Mouse (Mus musculus) limb, embryonic 12.5 days (tissue): ENCODE measurements around the gene Olfr1225. TPM values are rescaled to one million over a fixed set of nuclear protein-coding genes. Genes with fewer than 3 reads are reported as not detected.
"Not testable (repeated sequence)": the region's sequence is repeated elsewhere in the genome, so short reads cannot be mapped to it uniquely, and the experiment has no call there.

Source experiments
- ATAC-seq: fragments of 200-750 bp; cut with Nextera tagmentation; 2 replicates; pipeline ENCODE4 v1.8.0; 2017; ENCODE audit warnings: low read depth, moderate TSS enrichment; ENCODE audit not compliant: insufficient number of reproducible peaks, insufficient read depth, low FRiP score, low TSS enrichment
- H3K27ac ChIP-seq: fragments of 300-500 bp; sonication (generic); 2 replicates; pipeline ENCODE4 v1.5.1; 2016; ENCODE audit warnings: mild to moderate bottlenecking, moderate library complexity
- H3K27me3 ChIP-seq: fragments of 300-500 bp; sonication (generic); 2 replicates; pipeline ENCODE4 v1.6.1; 2016; ENCODE audit warnings: mild to moderate bottlenecking, moderate library complexity
- H3K36me3 ChIP-seq: fragments of 300-500 bp; sonication (generic); 2 replicates; pipeline ENCODE4 v1.6.1; 2016; ENCODE audit warnings: mild to moderate bottlenecking, moderate library complexity
- H3K4me1 ChIP-seq: fragments of 300-500 bp; sonication (generic); replicated peaks from 2 replicates; pipeline ENCODE4 v1.6.1; 2016
- H3K4me2 ChIP-seq: fragments of 300-500 bp; sonication (generic); 2 replicates; pipeline ENCODE4 v1.6.1; 2016; ENCODE audit warnings: mild to moderate bottlenecking, moderate library complexity
- H3K4me3 ChIP-seq: fragments of 300-500 bp; sonication (generic); replicated peaks from 2 replicates; pipeline ENCODE4 v1.5.1; 2016; ENCODE audit warnings: mild to moderate bottlenecking
- H3K9ac ChIP-seq: fragments of 300-500 bp; sonication (generic); replicated peaks from 2 replicates; pipeline ENCODE4 v1.6.1; 2016; ENCODE audit warnings: mild to moderate bottlenecking, moderate library complexity
- H3K9me3 ChIP-seq: fragments of 300-500 bp; sonication (generic); 2 replicates; pipeline ENCODE4 v1.6.1; 2016; ENCODE audit warnings: mild to moderate bottlenecking, moderate library complexity
- WGBS: fragments of 180-500 bp; shearing (Covaris S2); methylation state at CpG from one replicate; pipeline ENCODE4 v1.1.7; 2016; 5-methylcytosine and 5-hydroxymethylcytosine counted together
- polyA plus RNA-seq: library from polyadenylated mRNA; unstranded; fragments of >200 nt; fragmentation: Nextera tagmentation; extraction: Ambion mirVana; gene quantifications from 2 replicates; pipeline ENCODE4 v1.2.1, GENCODE M21; 2016

Olfr1225 gene
- not detected in 2 replicates for polyA plus RNA-seq

DNA sequence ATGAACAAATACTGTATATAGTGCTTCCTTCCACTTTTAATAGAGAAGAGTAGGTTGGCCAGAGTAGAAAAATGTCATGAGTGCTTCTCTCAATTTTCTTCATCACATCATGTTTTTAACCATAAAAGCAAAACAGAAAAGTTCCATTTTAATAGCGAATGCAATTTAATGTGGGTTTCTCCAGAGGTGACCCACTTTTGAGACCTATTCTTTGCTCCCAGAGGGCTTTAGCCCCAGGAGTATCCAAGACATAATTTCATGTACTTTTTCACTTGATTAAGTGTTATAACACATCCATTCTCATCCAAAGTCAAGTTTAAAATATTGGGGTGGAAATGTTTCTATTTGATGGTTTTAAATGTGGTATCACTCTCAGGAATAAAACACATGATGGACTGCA, at the start of gene Olfr1225:
Olfr1225 (minus strand) TSS at position 101 of the 400 bp plus-strand sequence.
- Histone ChIP-seq H3K4me2 (no peak within 1 kb of the TSS), H3K4me1 (no peaks in the 10 kb centered on the region), H3K36me3 (no peaks in the 10 kb centered on the region), H3K27ac (no peak within 1 kb of the TSS), H3K4me3 (no peak within 1 kb of the TSS), H3K27me3 (no peaks in the 10 kb centered on the region), H3K9me3 (no peaks in the 10 kb centered on the region), H3K9ac (no peak within 1 kb of the TSS)
- WGBS: 90% methylated on average over 1 of the region's 1 CpGs
- no peak for ATAC-seq

DNA sequence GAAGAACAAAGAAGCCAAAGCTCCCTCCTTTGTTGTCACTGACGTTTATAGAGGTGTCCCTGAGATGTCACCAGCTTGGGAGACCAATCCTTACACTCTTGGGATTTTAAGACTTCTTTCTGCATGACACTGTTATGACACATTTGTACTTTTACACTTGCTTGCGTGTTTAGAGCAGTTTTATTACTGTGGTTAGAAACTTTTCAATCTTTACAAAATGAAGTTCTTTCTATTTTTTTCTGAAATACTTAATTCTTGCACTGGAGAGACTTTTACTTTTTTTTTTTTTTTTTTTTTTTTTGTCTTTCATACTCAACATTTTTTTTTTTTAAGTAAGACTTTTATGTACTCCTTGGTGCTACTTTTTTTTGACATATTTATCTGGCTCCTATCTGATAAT, 25.5 kb upstream of the Olfr1225 start, which contains the start of gene Olfr1226:
Olfr1226 (minus strand) TSS at position 101 of the 400 bp plus-strand sequence.
- no peaks in the 10 kb centered on the region for H3K36me3 ChIP-seq
- H3K4me3 ChIP-seq: no peak within 1 kb of the TSS
- H3K4me2 ChIP-seq: no peak within 1 kb of the TSS
- WGBS: 66% methylated on average over 2 of the region's 2 CpGs
- H3K27me3 ChIP-seq: no peaks in the 10 kb centered on the region
- no peak within 1 kb of the TSS for H3K9ac ChIP-seq
- ATAC-seq: no peak
- no peak within 1 kb of the TSS for H3K27ac ChIP-seq
- no peaks in the 10 kb centered on the region for H3K9me3 ChIP-seq
- H3K4me1 ChIP-seq: no peaks in the 10 kb centered on the region

DNA sequence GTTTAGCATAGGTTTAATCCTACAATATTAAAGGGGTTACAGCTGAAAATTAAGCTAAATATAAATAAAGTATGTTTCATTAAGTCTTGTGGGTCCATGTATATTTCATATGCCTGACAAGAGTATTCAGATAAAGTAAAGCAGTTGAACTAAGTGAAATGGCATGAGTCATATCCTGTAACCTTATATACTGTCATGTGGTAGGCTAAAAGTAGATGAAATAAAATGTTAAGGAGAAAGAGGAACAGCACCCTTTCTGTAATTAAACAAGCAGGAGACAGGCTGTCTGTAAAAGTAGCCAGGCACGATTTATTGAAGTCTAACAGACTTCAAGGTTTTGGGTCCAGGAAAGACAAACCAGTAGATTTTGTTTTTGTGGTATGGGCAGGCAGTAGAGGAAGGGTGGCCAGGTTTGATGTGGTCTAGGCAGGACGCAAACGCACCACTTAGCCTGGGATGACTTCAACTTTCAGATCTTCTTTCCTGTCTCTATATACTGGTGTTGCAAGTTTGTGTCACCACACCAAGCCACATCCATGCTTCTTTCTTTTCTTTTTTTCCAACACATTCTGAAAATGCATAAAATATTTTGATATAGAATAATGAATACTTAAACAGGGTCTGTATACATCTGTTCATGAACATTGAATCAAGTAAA, 22.0 kb upstream of the Olfr1225 start:
- no peaks in the 10 kb centered on the region for H3K36me3 ChIP-seq
- ATAC-seq: no peak
- no peak overlapping the region for H3K4me2 ChIP-seq
- no peak overlapping the region for H3K27ac ChIP-seq
- H3K9me3 ChIP-seq: no peaks in the 10 kb centered on the region
- H3K27me3 ChIP-seq: no peaks in the 10 kb centered on the region
- no peaks in the 10 kb centered on the region for H3K4me1 ChIP-seq
- 76% methylated on average over 3 of the region's 3 CpGs for WGBS
- no peak overlapping the region for H3K4me3 ChIP-seq
- H3K9ac ChIP-seq: no peak overlapping the region

DNA sequence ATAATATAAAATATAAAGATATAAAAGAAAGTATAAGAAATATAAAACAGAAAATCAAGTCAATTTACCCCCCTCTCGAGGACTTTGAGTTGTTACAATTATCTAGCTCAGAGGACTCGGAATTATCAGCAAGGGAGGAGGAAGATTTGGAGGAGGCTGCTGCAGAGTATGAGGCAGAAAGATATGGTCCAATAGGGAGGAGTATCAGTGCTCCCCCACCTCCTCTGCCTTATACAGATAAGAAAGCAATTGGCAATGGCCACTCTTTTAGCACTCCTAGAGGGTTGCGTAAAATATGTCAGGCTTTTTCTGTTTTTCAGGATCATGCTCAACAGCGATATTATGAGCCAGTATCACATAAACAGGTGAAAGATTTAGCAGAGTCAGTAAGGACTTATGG, 9.8 kb downstream of the Olfr1225 start:
- not testable (repeated sequence) for H3K9me3 ChIP-seq, H3K4me2 ChIP-seq, H3K27me3 ChIP-seq, H3K4me1 ChIP-seq, H3K9ac ChIP-seq, ATAC-seq, H3K4me3 ChIP-seq, H3K36me3 ChIP-seq, H3K27ac ChIP-seq
- 91% methylated on average over 4 of the region's 4 CpGs for WGBS

DNA sequence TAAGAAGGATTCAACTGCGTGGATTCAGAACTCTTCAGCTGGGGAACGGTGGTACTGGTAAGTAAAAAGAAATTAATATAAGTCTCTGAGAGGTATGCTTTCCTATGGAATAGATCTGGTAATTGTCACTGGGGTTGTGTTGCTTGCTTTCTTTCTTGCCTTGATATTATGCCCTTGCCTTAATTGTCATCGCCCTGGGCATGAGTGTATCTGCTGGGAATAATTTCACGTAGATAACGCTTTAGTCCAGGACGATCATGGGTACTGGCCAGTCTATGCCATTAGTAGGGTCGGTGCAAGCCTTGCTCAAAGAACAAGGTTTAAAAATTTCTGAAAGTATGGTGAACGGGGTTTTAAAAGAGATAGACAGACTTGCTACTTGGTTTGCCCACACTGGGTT, 10.5 kb downstream of the Olfr1225 start, which contains the start of gene Olfr1224-ps1:
Olfr1224-ps1 (minus strand) TSS at position 101 of the 400 bp plus-strand sequence.
- WGBS: 93% methylated on average over 8 of the region's 8 CpGs
- not testable (repeated sequence) for H3K4me3 ChIP-seq, H3K27ac ChIP-seq, H3K4me2 ChIP-seq, H3K27me3 ChIP-seq, ATAC-seq, H3K4me1 ChIP-seq, H3K9ac ChIP-seq, H3K9me3 ChIP-seq, H3K36me3 ChIP-seq

DNA sequence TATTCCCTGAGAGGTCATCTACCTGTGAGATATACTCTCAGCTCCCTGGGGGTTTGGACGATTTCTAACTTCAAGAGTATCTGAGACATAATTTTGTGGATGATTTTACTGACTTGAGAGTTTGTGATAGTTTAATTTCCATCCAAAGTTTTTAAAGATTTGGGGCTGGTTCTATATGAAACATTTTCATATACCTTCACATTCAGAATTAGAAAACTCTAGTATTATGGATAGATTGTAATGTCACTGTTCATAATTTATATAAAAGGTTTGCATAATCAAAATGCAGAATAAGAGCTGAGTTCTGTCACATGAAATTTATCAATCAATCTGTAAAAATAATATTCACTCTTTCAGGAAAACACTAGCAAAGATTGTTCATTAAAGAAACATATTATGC, 23.0 kb downstream of the Olfr1225 start, which contains the start of gene Olfr1223:
Olfr1223 (minus strand) TSS at position 101 of the 400 bp plus-strand sequence.
- no peak within 1 kb of the TSS for H3K4me3 ChIP-seq
- no peaks in the 10 kb centered on the region for H3K9me3 ChIP-seq
- ATAC-seq: no peak
- no peak within 1 kb of the TSS for H3K27ac ChIP-seq
- 69% methylated on average over 1 of the region's 1 CpGs for WGBS
- no peak within 1 kb of the TSS for H3K4me2 ChIP-seq
- H3K36me3 ChIP-seq: no peaks in the 10 kb centered on the region
- no peak within 1 kb of the TSS for H3K9ac ChIP-seq
- H3K4me1 ChIP-seq: no peaks in the 10 kb centered on the region
- H3K27me3 ChIP-seq: no peaks in the 10 kb centered on the region

DNA sequence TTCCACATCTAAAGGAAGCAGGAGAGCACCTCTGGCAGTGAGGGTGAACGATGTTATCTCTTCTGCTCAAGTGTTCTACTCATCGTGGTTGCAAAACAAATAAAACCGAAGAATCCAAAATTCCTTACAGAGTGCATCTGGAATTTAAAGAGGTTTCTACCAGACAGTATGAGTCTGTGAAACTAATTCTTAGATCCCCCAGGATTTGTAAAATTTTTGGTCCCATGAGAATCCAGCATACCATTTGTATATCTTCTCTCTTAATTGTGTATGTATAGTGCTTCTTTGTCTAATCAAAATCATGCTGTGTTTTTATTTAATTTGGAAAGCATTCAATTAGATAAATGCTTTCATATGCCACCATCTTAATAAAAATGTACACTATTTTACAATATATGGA, 41.5 kb downstream of the Olfr1225 start, which contains the start of gene Olfr1222:
Olfr1222 (minus strand) TSS at position 101 of the 400 bp plus-strand sequence.
- H3K4me2 ChIP-seq: no peak within 1 kb of the TSS
- WGBS: 83% methylated on average over 3 of the region's 3 CpGs
- no peaks in the 10 kb centered on the region for H3K4me1 ChIP-seq
- H3K4me3 ChIP-seq: no peak within 1 kb of the TSS
- H3K9ac ChIP-seq: no peak within 1 kb of the TSS
- no peak for ATAC-seq
- no peaks in the 10 kb centered on the region for H3K9me3 ChIP-seq
- H3K36me3 ChIP-seq: no peaks in the 10 kb centered on the region
- H3K27me3 ChIP-seq: no peaks in the 10 kb centered on the region
- H3K27ac ChIP-seq: no peak within 1 kb of the TSS

Other genes starting within 250 kb of the Olfr1225 start
- not detected in 2 replicates for gene Olfr1211, start 236.6 kb downstream of the Olfr1225 start, polyA plus RNA-seq
- gene Olfr1212, start 220.7 kb downstream of the Olfr1225 start, polyA plus RNA-seq: not detected in 2 replicates
- gene Gm13762, start 194.4 kb downstream of the Olfr1225 start, polyA plus RNA-seq: not detected in 2 replicates
- gene Olfr1214, start 182.0 kb downstream of the Olfr1225 start, polyA plus RNA-seq: not detected in 2 replicates
- gene Olfr1215, start 167.7 kb downstream of the Olfr1225 start, polyA plus RNA-seq: not detected in 2 replicates
- not detected in 2 replicates for gene Olfr1216, start 156.3 kb downstream of the Olfr1225 start, polyA plus RNA-seq
- not detected in 2 replicates for gene Olfr1217, start 142.6 kb downstream of the Olfr1225 start, polyA plus RNA-seq
- not detected in 2 replicates for gene Olfr1218, start 113.5 kb downstream of the Olfr1225 start, polyA plus RNA-seq
- not detected in 2 replicates for gene Olfr1219, start 91.2 kb downstream of the Olfr1225 start, polyA plus RNA-seq
- gene Olfr1220, start 67.8 kb downstream of the Olfr1225 start, polyA plus RNA-seq: not detected in 2 replicates
- not detected in 2 replicates for gene Olfr1221, start 57.4 kb downstream of the Olfr1225 start, polyA plus RNA-seq
- gene Olfr1222, start 41.6 kb downstream of the Olfr1225 start, polyA plus RNA-seq: not detected in 2 replicates
- gene Olfr1223, start 23.1 kb downstream of the Olfr1225 start, polyA plus RNA-seq: not detected in 2 replicates
- not detected in 2 replicates for gene Olfr1224-ps1, start 10.6 kb downstream of the Olfr1225 start, polyA plus RNA-seq
- not detected in 2 replicates for gene Olfr1226, start 25.4 kb upstream of the Olfr1225 start, polyA plus RNA-seq
- gene Olfr1228, start 79.4 kb upstream of the Olfr1225 start, polyA plus RNA-seq: not detected in 2 replicates
- not detected in 2 replicates for gene Olfr1229, start 113.3 kb upstream of the Olfr1225 start, polyA plus RNA-seq
- not detected in 2 replicates for gene Olfr1230, start 122.6 kb upstream of the Olfr1225 start, polyA plus RNA-seq
- gene Olfr1231, start 132.4 kb upstream of the Olfr1225 start, polyA plus RNA-seq: not detected in 2 replicates
- not detected in 2 replicates for gene Olfr1232, start 155.0 kb upstream of the Olfr1225 start, polyA plus RNA-seq
- not detected in 2 replicates for gene Olfr1233, start 167.7 kb upstream of the Olfr1225 start, polyA plus RNA-seq
- not detected in 2 replicates for gene Olfr1234, start 190.2 kb upstream of the Olfr1225 start, polyA plus RNA-seq
- not detected in 2 replicates for gene Olfr1238, start 235.0 kb upstream of the Olfr1225 start, polyA plus RNA-seq
- gene Olfr1239, start 245.7 kb upstream of the Olfr1225 start, polyA plus RNA-seq: not detected in 2 replicates